Mouse (Mus musculus) MEL (cell line): ENCODE results near the gene Srarp.

ENCODE experiments used
- CTCF ChIP-seq, 3 experiments: IDR thresholded peaks in 2 of 3; conservative IDR thresholded peaks in 1 of 3; 2 replicates each; pipeline ENCODE4 v1.5.1; 2011 to 2012; ENCODE audit warnings: low read length in 3 of 3, low read depth in 2 of 3, mild to moderate bottlenecking in 2 of 3, improper control_type of control experiment in 1 of 3, inconsistent platforms in 1 of 3, mixed read lengths in 1 of 3, moderate library complexity in 1 of 3; ENCODE audit not compliant: control insufficient read depth in 1 of 3, insufficient read depth in 1 of 3, poor library complexity in 1 of 3, severe bottlenecking in 1 of 3
- MXI1 ChIP-seq: IDR thresholded peaks from 2 replicates; pipeline ENCODE4 v1.6.1; 2011; ENCODE audit warnings: mild to moderate bottlenecking, low read depth, low read length, improper control_type of control experiment
- NRF1 ChIP-seq: IDR thresholded peaks from 2 replicates; pipeline ENCODE4 v1.6.1; 2014; ENCODE audit warnings: low read depth, mild to moderate bottlenecking, inconsistent platforms, low read length, improper control_type of control experiment, moderate library complexity; ENCODE audit not compliant: poor library complexity, insufficient read depth, severe bottlenecking
- SIN3A ChIP-seq: IDR thresholded peaks from 2 replicates; pipeline ENCODE4 v1.6.1; 2012; ENCODE audit warnings: low read length, improper control_type of control experiment, inconsistent platforms
- TBP ChIP-seq: IDR thresholded peaks from 2 replicates; pipeline ENCODE4 v1.8.0; 2011; ENCODE audit warnings: low read depth, low read length, improper control_type of control experiment

DNA sequence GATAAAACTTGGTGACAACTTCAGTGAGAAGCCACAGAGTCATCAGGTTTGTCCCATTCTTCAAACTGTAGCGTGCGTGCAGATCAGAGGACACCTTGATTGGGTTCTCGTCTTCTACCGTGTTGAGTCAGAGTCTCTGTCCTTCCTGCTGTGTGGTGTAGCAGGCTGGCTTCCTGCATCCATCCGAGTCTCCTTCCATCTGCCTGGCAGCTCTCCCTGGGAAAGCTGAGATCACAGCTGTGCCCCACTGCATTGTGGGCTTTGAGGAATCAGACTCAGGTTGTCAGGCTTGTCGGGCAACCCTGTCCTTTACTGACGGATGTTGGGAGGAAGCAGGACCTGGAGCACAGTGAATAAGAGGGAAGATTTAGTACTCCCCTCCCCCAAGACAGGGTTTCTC is 10.3 kb upstream of the Srarp start:
- TF ChIP-seq SIN3A (no peak), TBP (no peak), NRF1 (no peak), CTCF (IDR thresholded peaks at IDR 0.05 in 2 of 3, conservative IDR thresholded peaks at IDR 0.05 in 1 of 3; ENCODE audit: control insufficient read depth in 1 of 3, insufficient read depth in 1 of 3, low read depth in 2 of 3, low read length in 3 of 3, poor library complexity in 1 of 3, severe bottlenecking in 1 of 3) (no peak), MXI1 (no peak)
